Mouse (Mus musculus) kidney, embryonic 16.5 days (tissue): ENCODE results near the gene Lgals9. TPM values are rescaled to one million over a fixed set of nuclear protein-coding genes. Genes with fewer than 3 reads are reported as not detected.
A peak's percentile ranks its signal among the peaks of the same experiment; 100 is the strongest.

ENCODE experiments used
- ATAC-seq: fragments of 200-750 bp; cut with Nextera tagmentation; 2 replicates; pipeline ENCODE4 v1.8.0; 2017; ENCODE audit warnings: moderate TSS enrichment; ENCODE audit not compliant: low FRiP score, low TSS enrichment
- H3K27ac ChIP-seq: fragments of 300-500 bp; sonication (generic); 2 replicates; pipeline ENCODE4 v1.5.1; 2014; ENCODE audit warnings: low read length
- H3K27me3 ChIP-seq: fragments of 300-500 bp; sonication (generic); 2 replicates; pipeline ENCODE4 v1.6.1; 2014; ENCODE audit warnings: low read length, control low read depth, mixed read lengths; ENCODE audit not compliant: insufficient read depth
- H3K36me3 ChIP-seq: fragments of 300-500 bp; sonication (generic); 2 replicates; pipeline ENCODE4 v1.6.1; 2014; ENCODE audit warnings: low read length, control low read depth, mixed read lengths; ENCODE audit not compliant: insufficient read depth
- H3K4me1 ChIP-seq: fragments of 300-500 bp; sonication (generic); 2 replicates; pipeline ENCODE4 v1.6.1; 2014; ENCODE audit warnings: low read length, control low read depth, mixed read lengths; ENCODE audit not compliant: insufficient read depth
- H3K4me2 ChIP-seq: fragments of 300-500 bp; sonication (generic); replicated peaks from 2 replicates; pipeline ENCODE4 v1.6.1; 2014; ENCODE audit warnings: low read depth, low read length
- H3K4me3 ChIP-seq: fragments of 300-500 bp; sonication (generic); 2 replicates; pipeline ENCODE4 v1.5.1; 2014; ENCODE audit warnings: mild to moderate bottlenecking, low read length
- H3K9ac ChIP-seq: fragments of 300-500 bp; sonication (generic); replicated peaks from 2 replicates; pipeline ENCODE4 v1.6.1; 2014; ENCODE audit warnings: low read length
- H3K9me3 ChIP-seq: fragments of 300-500 bp; sonication (generic); 2 replicates; pipeline ENCODE4 v1.6.1; 2016; ENCODE audit warnings: low read length, control low read depth
- WGBS: fragments of 180-500 bp; shearing (Covaris S2); extraction: QIAGEN DNeasy Blood & Tissue Kit; methylation state at CpG from one replicate; pipeline ENCODE4 v1.1.7; 2014; 5-methylcytosine and 5-hydroxymethylcytosine counted together
- polyA plus RNA-seq: library from polyadenylated mRNA; unstranded; fragments of >200 nt; fragmentation: Nextera tagmentation; extraction: Ambion mirVana; gene quantifications from 2 replicates; pipeline ENCODE4 v1.2.1, GENCODE M21; 2015

Lgals9 gene
- polyA plus RNA-seq, 1 experiment from 2014 or later, result 59.5 TPM

GRCm38 (mm10) chr11:78967371-78967770 is 17.4 kb downstream of the Lgals9 start:
- Histone ChIP-seq H3K36me3 (no peaks in the 10 kb centered on the region), H3K27ac (no peak overlapping the region), H3K4me2 (no peak overlapping the region), H3K9ac (no peak overlapping the region), H3K4me3 (no peak overlapping the region), H3K4me1 (no peaks in the 10 kb centered on the region), H3K9me3 (no peaks in the 10 kb centered on the region), H3K27me3 (no peaks in the 10 kb centered on the region)
- WGBS, result 23% methylated on average over 4 of the region's 4 CpGs
- no peak for ATAC-seq

- WGBS, result 83% methylated on average over 5 of the region's 5 CpGs
- Histone ChIP-seq H3K4me3 (no peak overlapping the region), H3K4me1 (no peaks in the 10 kb centered on the region), H3K4me2 (no peak overlapping the region), H3K9me3 (no peaks in the 10 kb centered on the region), H3K27ac (no peak overlapping the region), H3K9ac (no peak overlapping the region), H3K27me3 (no peaks in the 10 kb centered on the region), H3K36me3 (no peaks in the 10 kb centered on the region)
- ATAC-seq, result no peak
Measured at GRCm38 (mm10) chr11:78961221-78961620, 23.5 kb downstream of the Lgals9 start.

- 63% methylated on average over 5 of the region's 5 CpGs for WGBS
- H3K27ac ChIP-seq, result no peak overlapping the region
- no peak overlapping the region for H3K4me2 ChIP-seq
- H3K4me1 ChIP-seq, result no peaks in the 10 kb centered on the region
- H3K36me3 ChIP-seq, result no peaks in the 10 kb centered on the region
- no peaks in the 10 kb centered on the region for H3K27me3 ChIP-seq
- H3K9ac ChIP-seq, result no peak overlapping the region
- ATAC-seq, result no peak
- H3K9me3 ChIP-seq, result no peaks in the 10 kb centered on the region
- no peak overlapping the region for H3K4me3 ChIP-seq
Measured at GRCm38 (mm10) chr11:78959841-78960520, 24.8 kb downstream of the Lgals9 start.

GRCm38 (mm10) chr11:78959367-78959766 is 25.4 kb downstream of the Lgals9 start:
- Histone ChIP-seq H3K9ac (no peak overlapping the region), H3K4me1 (no peaks in the 10 kb centered on the region), H3K27me3 (no peaks in the 10 kb centered on the region), H3K27ac (no peak overlapping the region), H3K4me3 (no peak overlapping the region), H3K4me2 (no peak overlapping the region), H3K9me3 (no peaks in the 10 kb centered on the region), H3K36me3 (no peaks in the 10 kb centered on the region)
- 69% methylated on average over 8 of the region's 8 CpGs for WGBS
- ATAC-seq, result no peak

GRCm38 (mm10) chr11:78956260-78956659 is 28.5 kb downstream of the Lgals9 start:
- no peak overlapping the region for H3K27ac ChIP-seq
- no peaks in the 10 kb centered on the region for H3K4me1 ChIP-seq
- ATAC-seq, result no peak
- no peak overlapping the region for H3K4me2 ChIP-seq
- no peaks in the 10 kb centered on the region for H3K9me3 ChIP-seq
- no peak overlapping the region for H3K4me3 ChIP-seq
- 13% methylated on average over 7 of the region's 7 CpGs for WGBS
- H3K36me3 ChIP-seq, result no peaks in the 10 kb centered on the region
- H3K9ac ChIP-seq, result no peak overlapping the region
- peaks cover 6% of the 10 kb centered on the region; the same call in 1 of the 2 replicates for H3K27me3 ChIP-seq

GRCm38 (mm10) chr11:78952467-78952866 is 32.3 kb downstream of the Lgals9 start:
- no peaks in the 10 kb centered on the region for H3K4me1 ChIP-seq
- no peak overlapping the region for H3K9ac ChIP-seq
- WGBS, result 11% methylated on average over 17 of the region's 17 CpGs
- ATAC-seq, result no peak
- H3K27me3 ChIP-seq, result peaks cover 6% of the 10 kb centered on the region; the same call in 1 of the 2 replicates
- H3K4me3 ChIP-seq, result no peak overlapping the region
- H3K9me3 ChIP-seq, result no peaks in the 10 kb centered on the region
- H3K27ac ChIP-seq, result no peak overlapping the region
- no peaks in the 10 kb centered on the region for H3K36me3 ChIP-seq
- no peak overlapping the region; the same call in 1 of the 2 replicates for H3K4me2 ChIP-seq

- no peaks in the 10 kb centered on the region for H3K4me1 ChIP-seq
- no peaks in the 10 kb centered on the region for H3K9me3 ChIP-seq
- ATAC-seq, result no peak
- no peak overlapping the region for H3K27ac ChIP-seq
- no peak overlapping the region for H3K4me3 ChIP-seq
- 78% methylated on average over 8 of the region's 8 CpGs for WGBS
- no peaks in the 10 kb centered on the region for H3K36me3 ChIP-seq
- peaks cover 6% of the 10 kb centered on the region; the same call in 1 of the 2 replicates for H3K27me3 ChIP-seq
- no peak overlapping the region for H3K9ac ChIP-seq
- H3K4me2 ChIP-seq, result no peak overlapping the region
Measured at GRCm38 (mm10) chr11:78950365-78950764, 34.4 kb downstream of the Lgals9 start.

GRCm38 (mm10) chr11:78943083-78943482 is 41.7 kb downstream of the Lgals9 start:
- Histone ChIP-seq H3K9me3 (no peaks in the 10 kb centered on the region), H3K9ac (no peak overlapping the region)
- 91% methylated on average over 1 of the region's 1 CpGs for WGBS

GRCm38 (mm10) chr11:78935178-78935577 is 49.6 kb downstream of the Lgals9 start:
- 71% methylated on average over 6 of the region's 6 CpGs for WGBS
- no peak overlapping the region for H3K4me2 ChIP-seq
- H3K27me3 ChIP-seq, result no peaks in the 10 kb centered on the region
- H3K9ac ChIP-seq, result no peak overlapping the region
- no peaks in the 10 kb centered on the region for H3K9me3 ChIP-seq
- no peaks in the 10 kb centered on the region for H3K4me1 ChIP-seq
- H3K36me3 ChIP-seq, result no peaks in the 10 kb centered on the region
- 0 out of 2 replicates have a peak overlapping the region, but pooled peaks have one; percentile 13 for H3K27ac ChIP-seq
- no peak for ATAC-seq
- no peak overlapping the region for H3K4me3 ChIP-seq

More at GRCm38 (mm10) chr11:78943083-78943482, 41.7 kb downstream of the Lgals9 start:
- no peaks in the 10 kb centered on the region for H3K4me1 ChIP-seq
- H3K27me3 ChIP-seq, result no peaks in the 10 kb centered on the region
- no peak for ATAC-seq
- H3K36me3 ChIP-seq, result no peaks in the 10 kb centered on the region
- H3K4me3 ChIP-seq, result no peak overlapping the region
- H3K4me2 ChIP-seq, result no peak overlapping the region
- H3K27ac ChIP-seq, result no peak overlapping the region

- H3K36me3 ChIP-seq, result no peaks in the 10 kb centered on the region
- H3K27me3 ChIP-seq, result no peaks in the 10 kb centered on the region
- H3K9ac ChIP-seq, result no peak overlapping the region
- 79% methylated on average over 4 of the region's 4 CpGs for WGBS
- H3K9me3 ChIP-seq, result no peaks in the 10 kb centered on the region
- no peak for ATAC-seq
- no peak overlapping the region for H3K4me3 ChIP-seq
- H3K4me1 ChIP-seq, result no peaks in the 10 kb centered on the region
- 0 out of 2 replicates have a peak overlapping the region, but pooled peaks have one; percentile 13 for H3K27ac ChIP-seq
- no peak overlapping the region for H3K4me2 ChIP-seq
Measured at GRCm38 (mm10) chr11:78934727-78935126, 50.0 kb downstream of the Lgals9 start.
